Mouse (Mus musculus) stomach, embryonic 14.5 days (tissue): ENCODE results near the gene Taar4. TPM values are rescaled to one million over a fixed set of nuclear protein-coding genes. Genes with fewer than 3 reads are reported as not detected.

Source experiments
- ATAC-seq: fragments of 200-750 bp; cut with Nextera tagmentation; 2 replicates; pipeline ENCODE4 v1.8.0; 2017; ENCODE audit warnings: low read depth, moderate TSS enrichment; ENCODE audit not compliant: insufficient number of reproducible peaks, insufficient read depth, low FRiP score
- H3K27ac ChIP-seq: fragments of 300-500 bp; sonication (generic); 2 replicates; pipeline ENCODE4 v1.5.1; 2014; ENCODE audit warnings: mild to moderate bottlenecking, low read length, moderate library complexity, mixed read lengths
- H3K27me3 ChIP-seq: fragments of 300-500 bp; sonication (generic); 2 replicates; pipeline ENCODE4 v1.6.1; 2014; ENCODE audit warnings: low read length, control low read depth, mixed read lengths; ENCODE audit not compliant: control insufficient read depth, insufficient read depth
- H3K36me3 ChIP-seq: fragments of 300-500 bp; sonication (generic); 2 replicates; pipeline ENCODE4 v1.6.1; 2014; ENCODE audit warnings: mild to moderate bottlenecking, control low read depth, low read length, moderate library complexity, mixed read lengths; ENCODE audit not compliant: control insufficient read depth, insufficient read depth
- H3K4me1 ChIP-seq: fragments of 300-500 bp; sonication (generic); 2 replicates; pipeline ENCODE4 v1.6.1; 2014; ENCODE audit warnings: low read length, control low read depth, mixed read lengths; ENCODE audit not compliant: control insufficient read depth, insufficient read depth
- H3K4me2 ChIP-seq: fragments of 300-500 bp; sonication (generic); replicated peaks from 2 replicates; pipeline ENCODE4 v1.6.1; 2014; ENCODE audit warnings: low read depth, low read length, control low read depth
- H3K4me3 ChIP-seq: fragments of 300-500 bp; sonication (generic); 2 replicates; pipeline ENCODE4 v1.5.1; 2014; ENCODE audit warnings: low read depth, low read length, control low read depth
- H3K9ac ChIP-seq: fragments of 300-500 bp; sonication (generic); replicated peaks from 2 replicates; pipeline ENCODE4 v1.6.1; 2014; ENCODE audit warnings: low read depth, mild to moderate bottlenecking, control low read depth, low read length, moderate library complexity, mixed read lengths
- H3K9me3 ChIP-seq: fragments of 300-500 bp; sonication (generic); 2 replicates; pipeline ENCODE4 v1.6.1; 2016; ENCODE audit warnings: low read depth, low read length, control low read depth; ENCODE audit not compliant: control insufficient read depth
- WGBS: fragments of 180-500 bp; shearing (Covaris S2); extraction: QIAGEN DNeasy Blood & Tissue Kit; methylation state at CpG from one replicate; pipeline ENCODE4 v1.1.7; 2014; 5-methylcytosine and 5-hydroxymethylcytosine counted together
- polyA plus RNA-seq: library from polyadenylated mRNA; unstranded; fragments of >200 nt; fragmentation: Nextera tagmentation; extraction: Ambion mirVana; gene quantifications from 2 replicates; pipeline ENCODE4 v1.2.1, GENCODE M21; 2014

Taar4 gene
- polyA plus RNA-seq, 1 experiment from 2014 or later, result not detected

DNA sequence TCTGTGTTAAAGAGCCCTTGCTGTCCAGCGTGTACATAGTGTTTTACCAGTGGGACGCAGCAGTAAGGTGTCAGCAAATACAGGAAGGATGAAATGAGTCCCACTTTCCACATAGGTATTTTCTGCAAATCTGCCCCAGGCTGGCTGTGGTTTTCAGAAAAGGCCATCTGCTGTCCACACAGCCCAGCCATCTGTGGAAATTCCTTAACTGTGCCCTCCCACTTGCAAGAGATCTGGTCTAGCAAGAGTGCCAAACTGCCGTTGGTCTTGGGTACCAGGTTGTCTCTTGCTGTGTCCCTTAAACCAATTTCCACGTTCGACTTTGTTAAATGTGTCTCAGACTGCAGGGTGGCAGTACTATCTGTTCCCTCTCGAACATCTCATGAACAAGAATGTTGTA is 8.6 kb upstream of the Taar4 start:
- 76% methylated on average over 6 of the region's 6 CpGs for WGBS
- no peak for ATAC-seq
- Histone ChIP-seq H3K4me2 (no peak overlapping the region), H3K4me1 (peaks cover 4% of the 10 kb centered on the region; the same call in 1 of the 2 replicates), H3K27ac (no peak overlapping the region), H3K9me3 (no peaks in the 10 kb centered on the region), H3K27me3 (no peaks in the 10 kb centered on the region), H3K9ac (no peak overlapping the region), H3K4me3 (no peak overlapping the region), H3K36me3 (no peaks in the 10 kb centered on the region)

DNA sequence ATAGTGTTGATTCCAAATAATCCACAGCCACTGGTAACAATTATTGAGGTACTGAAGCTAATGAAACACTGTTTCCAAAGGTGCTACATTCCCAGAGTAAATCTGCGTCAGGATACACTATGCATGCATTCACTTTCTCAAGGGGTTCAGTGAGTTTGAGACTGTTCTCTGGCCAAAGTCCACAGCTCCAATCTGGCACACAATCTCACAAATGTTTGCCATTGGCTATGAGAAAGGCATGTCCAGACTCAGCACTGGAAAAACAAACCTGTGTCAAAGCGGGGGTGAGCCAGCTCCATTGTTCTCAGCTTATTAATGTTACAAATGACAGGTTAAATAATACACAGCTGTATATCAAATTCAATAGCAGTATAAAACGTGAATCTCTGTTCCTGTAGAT is 1.2 kb upstream of the Taar4 start:
- H3K4me2 ChIP-seq, result no peak overlapping the region

DNA sequence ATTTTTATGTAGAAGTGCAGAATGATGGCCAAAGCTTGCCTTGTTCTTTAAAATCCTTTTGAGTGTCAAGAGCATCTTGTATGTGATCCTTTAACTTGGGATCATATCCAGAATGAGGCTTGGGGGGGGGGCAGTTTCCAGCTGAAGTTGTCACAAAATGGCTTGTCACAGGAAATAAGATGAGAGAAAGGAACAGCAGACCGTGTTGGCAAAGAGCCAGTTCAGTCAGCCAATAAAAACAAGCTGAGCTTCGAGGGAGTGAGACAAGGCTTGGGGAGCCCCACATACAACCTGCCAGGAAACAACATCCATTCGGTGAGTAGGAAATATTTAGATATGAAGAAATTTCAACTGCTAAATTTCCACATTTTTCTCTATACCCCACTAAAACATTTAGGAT is 3.1 kb downstream of the Taar4 start:
- H3K9ac ChIP-seq, result no peak overlapping the region
- H3K4me2 ChIP-seq, result no peak overlapping the region
- no peaks in the 10 kb centered on the region for H3K9me3 ChIP-seq
- 56% methylated on average over 3 of the region's 3 CpGs for WGBS
- no peaks in the 10 kb centered on the region for H3K4me1 ChIP-seq
- ATAC-seq, result no peak
- H3K27me3 ChIP-seq, result no peaks in the 10 kb centered on the region
- no peak overlapping the region for H3K27ac ChIP-seq
- H3K36me3 ChIP-seq, result no peaks in the 10 kb centered on the region
- no peak overlapping the region for H3K4me3 ChIP-seq

More for the DNA sequence above, 1.2 kb upstream of the Taar4 start:
- Histone ChIP-seq H3K4me1 (no peaks in the 10 kb centered on the region), H3K36me3 (no peaks in the 10 kb centered on the region), H3K27ac (peak overlapping the region; percentile 48; the same call in 1 of the 2 replicates), H3K27me3 (no peaks in the 10 kb centered on the region), H3K9ac (no peak overlapping the region), H3K9me3 (no peaks in the 10 kb centered on the region), H3K4me3 (no peak overlapping the region)
- WGBS, result 48% methylated on average over 3 of the region's 3 CpGs
- ATAC-seq, result peak; percentile 74

DNA sequence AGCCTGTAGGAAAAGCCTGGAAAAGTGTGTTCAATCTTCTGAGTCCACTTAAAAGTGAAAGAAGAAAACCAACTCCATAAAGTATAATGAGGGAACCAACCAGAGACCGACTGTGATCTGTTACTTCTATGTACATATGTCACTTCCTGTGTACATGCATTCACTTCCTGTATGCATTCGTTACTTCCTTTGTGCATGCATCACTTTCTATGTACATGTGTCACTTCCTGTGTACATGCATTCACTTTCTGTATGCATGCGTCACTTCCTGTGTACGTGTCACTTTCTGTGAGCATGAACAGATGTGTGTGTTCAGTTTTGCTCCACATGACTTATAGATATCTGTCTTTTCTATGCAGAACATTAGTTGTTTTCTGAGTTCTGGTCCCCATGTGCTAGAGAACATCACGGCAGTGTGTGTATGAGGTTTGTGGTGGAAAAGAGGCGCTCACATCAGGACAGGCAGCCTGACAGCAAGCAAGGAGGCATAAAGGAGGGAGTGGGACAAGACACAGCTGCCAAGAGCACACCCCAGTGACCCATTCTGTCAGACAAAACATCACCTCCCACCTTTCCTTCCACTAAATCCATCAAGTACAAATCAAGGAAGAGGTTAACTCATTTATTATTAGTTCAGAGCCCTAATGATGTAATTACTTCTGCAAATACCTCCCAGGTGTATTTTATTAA is 4.8 kb downstream of the Taar4 start:
- H3K27me3 ChIP-seq, result no peaks in the 10 kb centered on the region
- no peak overlapping the region for H3K27ac ChIP-seq
- no peak overlapping the region for H3K4me2 ChIP-seq
- no peaks in the 10 kb centered on the region for H3K4me1 ChIP-seq
- no peak overlapping the region for H3K9ac ChIP-seq
- H3K36me3 ChIP-seq, result no peaks in the 10 kb centered on the region
- ATAC-seq, result no peak
- H3K9me3 ChIP-seq, result no peaks in the 10 kb centered on the region
- H3K4me3 ChIP-seq, result no peak overlapping the region
- WGBS, result 81% methylated on average over 6 of the region's 6 CpGs

DNA sequence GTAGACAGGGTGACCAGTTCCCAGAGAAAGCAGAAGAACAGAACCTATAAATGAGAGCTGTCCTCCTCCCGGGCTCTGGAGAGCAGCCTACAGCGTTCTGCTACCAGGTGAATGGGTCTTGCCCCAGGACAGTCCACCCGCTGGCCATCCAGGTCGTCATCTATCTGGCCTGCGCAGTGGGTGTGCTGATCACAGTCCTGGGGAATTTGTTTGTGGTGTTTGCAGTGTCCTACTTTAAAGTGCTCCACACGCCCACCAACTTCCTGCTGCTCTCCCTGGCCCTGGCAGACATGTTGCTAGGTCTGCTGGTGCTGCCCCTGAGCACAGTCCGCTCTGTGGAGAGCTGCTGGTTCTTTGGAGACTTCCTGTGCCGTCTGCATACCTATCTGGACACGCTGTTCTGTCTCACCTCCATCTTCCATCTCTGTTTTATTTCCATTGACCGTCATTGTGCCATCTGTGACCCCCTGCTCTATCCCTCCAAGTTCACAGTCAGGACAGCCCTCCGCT is 10.4 kb downstream of the Taar4 start, which contains the start of gene Taar5:
Gene Taar5, plus strand, starts transcription at position 51 of the 510 bp plus-strand sequence.
- Histone ChIP-seq H3K4me1 (no peaks in the 10 kb centered on the region), H3K4me2 (no peak within 1 kb of the TSS), H3K4me3 (no peak within 1 kb of the TSS), H3K36me3 (no peaks in the 10 kb centered on the region), H3K27me3 (no peaks in the 10 kb centered on the region), H3K9ac (no peak within 1 kb of the TSS), H3K9me3 (no peaks in the 10 kb centered on the region), H3K27ac (no peak within 1 kb of the TSS)
- WGBS, result 88% methylated on average over 11 of the region's 11 CpGs
- ATAC-seq, result no peak

DNA sequence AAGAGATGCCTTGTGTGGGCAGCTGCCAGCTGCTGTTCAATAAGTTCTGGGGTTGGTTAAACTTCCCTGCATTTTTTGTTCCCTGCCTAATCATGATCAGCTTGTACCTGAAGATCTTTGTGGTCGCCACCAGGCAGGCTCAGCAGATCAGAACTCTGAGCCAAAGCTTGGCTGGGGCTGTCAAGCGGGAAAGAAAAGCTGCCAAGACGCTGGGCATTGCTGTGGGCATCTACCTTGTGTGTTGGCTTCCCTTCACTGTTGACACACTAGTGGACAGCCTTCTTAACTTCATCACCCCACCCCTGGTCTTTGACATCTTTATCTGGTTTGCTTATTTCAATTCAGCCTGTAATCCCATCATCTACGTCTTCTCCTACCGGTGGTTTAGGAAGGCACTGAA is 11.0 kb downstream of the Taar4 start:
- no peaks in the 10 kb centered on the region for H3K9me3 ChIP-seq
- no peak overlapping the region for H3K4me2 ChIP-seq
- 76% methylated on average over 5 of the region's 5 CpGs for WGBS
- H3K4me3 ChIP-seq, result no peak overlapping the region
- no peaks in the 10 kb centered on the region for H3K36me3 ChIP-seq
- no peak for ATAC-seq
- no peaks in the 10 kb centered on the region for H3K27me3 ChIP-seq
- no peaks in the 10 kb centered on the region for H3K4me1 ChIP-seq
- no peak overlapping the region for H3K9ac ChIP-seq
- no peak overlapping the region for H3K27ac ChIP-seq

DNA sequence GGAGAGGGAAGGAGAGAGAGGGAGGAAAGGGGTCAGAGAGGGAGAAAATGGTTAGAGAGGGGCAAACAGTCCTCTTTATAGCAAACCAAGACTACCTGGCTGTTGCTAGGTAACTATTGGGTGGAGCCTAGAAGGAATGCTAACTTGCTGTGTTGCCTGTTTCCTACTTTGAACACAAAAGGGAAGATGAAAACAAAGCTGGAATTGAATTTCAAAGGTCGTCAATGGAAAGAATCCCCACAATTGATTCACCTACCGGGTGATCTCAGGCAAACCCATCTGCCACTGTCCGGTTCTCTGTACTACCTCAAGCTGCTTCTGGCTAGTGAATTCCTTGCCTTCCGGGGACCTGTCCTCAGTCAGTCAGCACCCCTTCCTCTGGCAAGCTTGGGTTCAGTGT is 17.7 kb downstream of the Taar4 start:
- Histone ChIP-seq H3K9me3 (no peaks in the 10 kb centered on the region), H3K4me3 (no peak overlapping the region), H3K27ac (no peak overlapping the region), H3K9ac (no peak overlapping the region), H3K4me2 (no peak overlapping the region), H3K36me3 (no peaks in the 10 kb centered on the region), H3K4me1 (no peaks in the 10 kb centered on the region), H3K27me3 (no peaks in the 10 kb centered on the region)
- WGBS, result 56% methylated on average over 4 of the region's 4 CpGs
- no peak for ATAC-seq

DNA sequence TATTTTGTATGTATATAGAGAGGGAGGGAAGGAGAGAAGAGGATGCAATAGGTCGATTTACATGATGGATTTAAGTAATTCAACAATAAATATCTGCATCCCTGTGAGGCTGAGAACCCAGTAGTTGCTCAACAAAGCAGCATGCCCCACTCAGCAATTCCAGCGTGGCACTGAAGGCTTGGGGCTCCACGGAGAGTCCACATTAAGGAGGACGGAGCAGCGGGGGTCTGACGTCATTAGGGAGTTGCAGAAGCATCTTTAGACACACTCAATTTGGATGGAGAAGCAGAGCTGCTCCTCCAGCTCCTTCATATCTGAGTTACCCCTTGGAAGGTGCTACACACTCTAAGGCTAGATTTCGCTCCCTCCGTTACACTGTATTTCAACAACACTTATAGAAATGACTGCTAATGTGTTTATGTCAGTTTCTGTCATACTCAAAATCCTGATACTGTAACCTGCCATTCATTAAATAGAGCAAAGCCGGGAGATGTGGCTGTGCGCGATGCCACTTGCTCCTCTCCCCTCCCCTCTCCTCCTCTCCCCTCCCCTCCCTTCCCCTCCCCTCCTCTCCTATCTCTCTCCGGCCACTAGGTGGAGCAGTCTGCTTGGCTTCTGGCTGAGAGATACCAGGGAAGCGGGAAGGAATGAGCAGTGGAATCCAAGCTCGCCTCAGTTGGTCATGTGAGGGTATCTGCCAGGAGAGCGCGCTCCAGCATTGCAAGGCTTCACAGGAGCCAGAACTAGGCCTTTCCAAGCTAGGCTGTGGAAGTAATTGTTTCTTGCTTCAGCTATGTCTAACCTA is 18.8 kb downstream of the Taar4 start:
- Histone ChIP-seq H3K9me3 (no peaks in the 10 kb centered on the region), H3K36me3 (no peaks in the 10 kb centered on the region), H3K4me2 (no peak overlapping the region), H3K27me3 (no peaks in the 10 kb centered on the region), H3K4me3 (no peak overlapping the region), H3K27ac (no peak overlapping the region), H3K4me1 (no peaks in the 10 kb centered on the region), H3K9ac (no peak overlapping the region)
- WGBS, result 44% methylated on average over 16 of the region's 16 CpGs
- peak; percentile 56; the same call in 1 of the 2 replicates for ATAC-seq
